Mouse (Mus musculus): ENCODE results near the gene Gm20518. TPM values are rescaled to one million over a fixed set of nuclear protein-coding genes. Genes with fewer than 3 reads are reported as not detected.

Gene Gm20518
- total and polyA plus RNA-seq, 3 experiments, result 0.35 to 0.53 TPM; not detected in 1

DNA sequence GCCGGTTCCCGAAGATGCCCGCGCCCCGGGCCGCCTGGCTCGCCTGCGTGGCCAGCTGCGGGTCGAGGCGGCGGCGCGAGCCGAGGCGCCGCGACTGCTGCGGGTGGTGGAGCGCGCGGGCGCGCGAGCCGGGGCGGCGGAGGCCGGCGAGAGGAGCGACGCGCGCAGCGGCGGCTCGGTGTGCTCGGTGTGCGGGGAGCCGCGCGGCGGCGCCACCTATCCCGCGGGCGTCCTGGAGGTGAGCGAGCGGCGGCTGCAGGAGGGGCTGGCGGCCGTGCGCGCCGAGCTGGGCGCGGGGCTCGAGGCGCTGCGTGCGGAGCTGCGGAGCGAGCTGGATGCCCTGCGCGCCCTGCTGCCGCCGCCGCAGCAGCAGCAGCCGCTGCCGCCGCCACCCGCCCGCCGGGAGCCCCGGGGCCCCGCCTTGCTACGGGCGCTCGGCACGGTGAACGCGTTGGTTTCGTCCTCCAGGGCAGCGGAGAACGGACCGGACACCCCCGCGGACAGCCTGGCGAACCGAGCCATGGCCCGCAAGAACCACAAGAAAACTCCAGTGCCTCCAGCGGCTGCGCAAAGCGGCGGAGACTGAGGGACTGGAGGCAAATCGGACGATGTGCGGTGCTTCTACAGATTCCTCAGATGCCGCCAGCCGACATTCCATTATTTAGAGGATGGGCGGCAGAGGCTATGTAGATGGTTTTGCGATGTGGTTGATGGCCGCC lies 57.6 kb downstream of the Gm20518 start:
- H3K9ac ChIP-seq (ENCODE audit: control insufficient read depth, low read depth, low read length, poor library complexity, severe bottlenecking), result no peak overlapping the region
- no peak overlapping the region for H3K4me3 ChIP-seq (ENCODE audit: control insufficient read depth in 1 of 2, insufficient read depth in 1 of 2, low read depth in 2 of 2, low read length in 2 of 2)
- DNase-seq (ENCODE audit: low read depth, low spot score), result no peak
- H3K79me2 ChIP-seq (ENCODE audit: control insufficient read depth, insufficient read depth, low read length, poor library complexity), result no peaks in the 10 kb centered on the region
- H3K27ac ChIP-seq (ENCODE audit: control insufficient read depth, low read depth, low read length), result peak overlapping the region; percentile 19; the same call in 1 of the 2 replicates
- TF ChIP-seq USF1 (IDR thresholded peaks at IDR 0.05; ENCODE audit: low read depth, low read length), result no peak
- TF ChIP-seq POLR2A (IDR thresholded peaks at IDR 0.05; ENCODE audit: control insufficient read depth in 1 of 2, insufficient read depth in 1 of 2, low read depth in 1 of 2, low read length in 2 of 2, poor library complexity in 1 of 2), result no peak
- TF ChIP-seq ZNF384 (IDR thresholded peaks at IDR 0.05; ENCODE audit: low read depth, low read length), result no peak
- TF ChIP-seq ZKSCAN1 (IDR thresholded peaks at IDR 0.05; ENCODE audit: low read depth, low read length), result no peak
- H3K36me3 ChIP-seq (ENCODE audit: control insufficient read depth in 1 of 2, insufficient read depth in 2 of 2, low read length in 2 of 2), result peaks cover 0 to 9% of the 10 kb centered on the region in 2 experiments; a peak in 2 of 4 replicates
- H3K4me1 ChIP-seq (ENCODE audit: control insufficient read depth in 1 of 2, insufficient read depth in 2 of 2, low read length in 2 of 2), result peaks cover 6 to 12% of the 10 kb centered on the region in 2 experiments
- H3K9me3 ChIP-seq (replicated peaks; ENCODE audit: insufficient read depth, low read length), result no peaks in the 10 kb centered on the region
- H3K27me3 ChIP-seq (ENCODE audit: control insufficient read depth in 1 of 2, insufficient read depth in 2 of 2, low read length in 2 of 2), result no peaks in the 10 kb centered on the region

DNA sequence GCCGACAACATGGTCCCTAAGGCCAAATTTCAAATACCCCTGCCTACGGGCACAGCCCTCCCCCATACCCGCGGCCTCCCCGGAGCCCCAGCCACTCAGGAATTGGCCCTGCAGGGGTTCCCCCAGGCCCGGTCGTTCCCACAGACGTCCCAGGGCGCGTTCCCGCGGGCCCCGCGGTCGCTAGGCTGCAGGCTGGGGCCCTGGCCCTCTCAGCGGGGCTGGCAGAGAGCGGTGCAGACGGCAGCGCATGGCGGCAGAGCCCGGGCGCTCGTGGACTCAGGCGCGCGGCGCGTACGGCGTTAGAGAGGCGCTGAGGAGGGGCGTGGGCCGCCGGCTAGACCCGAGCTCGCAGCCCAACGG lies 58.2 kb downstream of the Gm20518 start:
- peaks cover 0 to 11% of the 10 kb centered on the region in 2 experiments; a peak in 2 of 4 replicates for H3K36me3 ChIP-seq (ENCODE audit: control insufficient read depth in 1 of 2, insufficient read depth in 2 of 2, low read length in 2 of 2)
- no peak overlapping the region for H3K4me3 ChIP-seq (ENCODE audit: control insufficient read depth in 1 of 2, insufficient read depth in 1 of 2, low read depth in 2 of 2, low read length in 2 of 2)
- no peak overlapping the region for H3K9ac ChIP-seq (ENCODE audit: control insufficient read depth, low read depth, low read length, poor library complexity, severe bottlenecking)
- H3K9me3 ChIP-seq (replicated peaks; ENCODE audit: insufficient read depth, low read length), result no peaks in the 10 kb centered on the region
- H3K27ac ChIP-seq (ENCODE audit: control insufficient read depth, low read depth, low read length), result no peak overlapping the region
- peaks cover 6 to 17% of the 10 kb centered on the region in 2 experiments for H3K4me1 ChIP-seq (ENCODE audit: control insufficient read depth in 1 of 2, insufficient read depth in 2 of 2, low read length in 2 of 2)
- H3K79me2 ChIP-seq (ENCODE audit: control insufficient read depth, insufficient read depth, low read length, poor library complexity), result no peaks in the 10 kb centered on the region
- TF ChIP-seq CHD2 (IDR thresholded peaks at IDR 0.05; ENCODE audit: low read length) (no peak), CTCF (IDR thresholded peaks at IDR 0.05 in 2 of 3, conservative IDR thresholded peaks at IDR 0.05 in 1 of 3; ENCODE audit: control insufficient read depth in 1 of 3, insufficient read depth in 1 of 3, low read depth in 2 of 3, low read length in 3 of 3, poor library complexity in 1 of 3, severe bottlenecking in 1 of 3) (no peak), MEF2A (IDR thresholded peaks at IDR 0.05; ENCODE audit: extremely low read depth, insufficient replicate concordance, low read depth, low read length, poor library complexity, severe bottlenecking) (no peak), POLR2AphosphoS2 (IDR thresholded peaks at IDR 0.05; ENCODE audit: low read length) (no peak), TCF12 (IDR thresholded peaks at IDR 0.05; ENCODE audit: low read depth, low read length) (no peak), MYB (IDR thresholded peaks at IDR 0.05; ENCODE audit: low read depth, low read length) (no peak), MXI1 (IDR thresholded peaks at IDR 0.05; ENCODE audit: low read depth, low read length) (no peak), TAL1 (IDR thresholded peaks at IDR 0.05; ENCODE audit: low read length) (no peak), POLR2A (IDR thresholded peaks at IDR 0.05; ENCODE audit: control insufficient read depth in 1 of 2, insufficient read depth in 1 of 2, low read depth in 1 of 2, low read length in 2 of 2, poor library complexity in 1 of 2) (no peak), ETS1 (IDR thresholded peaks at IDR 0.05; ENCODE audit: low read depth, low read length) (no peak), NRF1 (IDR thresholded peaks at IDR 0.05; ENCODE audit: insufficient read depth, low read depth, low read length, poor library complexity, severe bottlenecking) (no peak), USF2 (IDR thresholded peaks at IDR 0.05; ENCODE audit: borderline replicate concordance in 1 of 2, insufficient read depth in 1 of 2, low read depth in 1 of 2, low read length in 2 of 2) (no peak), TBP (IDR thresholded peaks at IDR 0.05; ENCODE audit: low read depth, low read length) (no peak), ZMIZ1 (IDR thresholded peaks at IDR 0.05; ENCODE audit: low read depth, low read length) (no peak), KAT2A (conservative IDR thresholded peaks at IDR 0.05; ENCODE audit: low read depth, low read length) (no peak), GABPA (IDR thresholded peaks at IDR 0.05; ENCODE audit: low read depth, low read length) (no peak), HCFC1 (IDR thresholded peaks at IDR 0.05; ENCODE audit: low read depth, low read length) (no peak), ZKSCAN1 (IDR thresholded peaks at IDR 0.05; ENCODE audit: low read depth, low read length) (no peak), SIN3A (IDR thresholded peaks at IDR 0.05; ENCODE audit: low read length) (no peak)
- no peaks in the 10 kb centered on the region for H3K27me3 ChIP-seq (ENCODE audit: control insufficient read depth in 1 of 2, insufficient read depth in 2 of 2, low read length in 2 of 2)
- no peak for DNase-seq (ENCODE audit: low read depth, low spot score)

Data from MEL (cell line).